Mouse (Mus musculus) 3134 (cell line): ENCODE measurements at regions not wholly inside any gene's neighbourhood (a gene's known extent, or its start where the extent isn't known, plus 50 kb on each side); places are given as distances from the start of the nearest gene placed in this dataset.

Experiments used
- DNase-seq: peaks from one replicate; pipeline ENCODE4 v3.0.0-alpha.2; 2011; ENCODE audit warnings: low spot score; ENCODE audit not compliant: insufficient read length; ENCODE audit errors: extremely low read depth

DNA sequence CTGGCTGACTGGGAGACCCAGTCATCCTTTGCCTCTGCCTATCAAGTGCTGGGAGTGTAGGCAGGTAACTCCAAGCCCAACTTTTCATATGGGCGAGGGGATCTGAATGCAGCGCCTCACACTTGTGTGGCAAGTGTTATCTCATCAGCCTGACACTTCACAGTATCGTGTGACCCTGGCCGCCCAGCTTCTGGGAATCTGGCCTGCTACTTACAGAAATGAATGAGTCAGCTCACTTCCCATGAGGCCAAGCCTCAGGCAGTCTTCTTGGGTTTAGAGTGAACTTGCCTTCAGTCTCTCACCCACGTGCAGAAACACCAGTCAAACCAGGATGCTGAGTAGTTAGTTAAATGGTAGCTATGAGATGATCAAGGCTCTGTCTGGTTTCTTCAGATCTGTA, 156.5 kb downstream of the En1 start:
- peak; percentile 63 for DNase-seq

DNA sequence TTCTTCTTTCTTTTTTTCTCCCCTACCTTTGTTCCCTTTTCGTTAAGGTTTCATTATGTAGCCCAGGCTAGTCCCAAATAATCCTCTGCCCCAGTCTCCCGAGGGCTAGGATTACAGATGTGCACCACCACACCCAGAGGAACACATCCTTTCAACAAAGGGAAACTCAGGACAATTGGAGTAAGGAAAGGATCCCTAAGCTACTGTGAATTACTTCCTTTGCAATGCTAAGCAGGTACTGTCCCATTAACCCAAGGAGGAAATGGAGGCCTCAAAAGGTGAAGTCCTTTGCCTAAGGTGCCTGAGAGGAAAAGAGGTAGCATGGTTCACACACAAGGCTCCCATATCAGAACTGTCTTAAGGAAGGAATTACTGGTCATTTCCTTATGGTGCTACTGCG, 157.2 kb downstream of the En1 start:
- DNase-seq: no peak

DNA sequence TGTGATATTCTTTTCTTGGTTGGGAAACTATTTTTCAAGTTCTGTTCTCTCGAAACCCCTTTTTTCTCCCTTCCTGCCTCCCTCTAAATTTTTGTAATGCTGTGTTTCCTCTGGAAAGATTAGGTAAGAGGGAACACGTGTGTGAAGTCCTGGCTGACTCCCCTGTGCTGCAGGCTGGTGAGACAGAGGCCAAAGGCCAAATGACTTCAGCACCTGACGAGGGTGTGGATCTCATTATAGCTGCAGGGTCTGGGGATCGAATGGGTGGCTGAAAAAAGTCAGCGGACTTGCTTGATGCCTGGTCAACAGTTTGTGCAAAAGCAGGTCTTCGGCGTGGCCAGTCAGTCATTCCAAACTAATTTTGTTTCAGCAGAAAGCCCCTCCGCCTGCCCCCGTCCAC, 159.1 kb downstream of the En1 start:
- DNase-seq: no peak

DNA sequence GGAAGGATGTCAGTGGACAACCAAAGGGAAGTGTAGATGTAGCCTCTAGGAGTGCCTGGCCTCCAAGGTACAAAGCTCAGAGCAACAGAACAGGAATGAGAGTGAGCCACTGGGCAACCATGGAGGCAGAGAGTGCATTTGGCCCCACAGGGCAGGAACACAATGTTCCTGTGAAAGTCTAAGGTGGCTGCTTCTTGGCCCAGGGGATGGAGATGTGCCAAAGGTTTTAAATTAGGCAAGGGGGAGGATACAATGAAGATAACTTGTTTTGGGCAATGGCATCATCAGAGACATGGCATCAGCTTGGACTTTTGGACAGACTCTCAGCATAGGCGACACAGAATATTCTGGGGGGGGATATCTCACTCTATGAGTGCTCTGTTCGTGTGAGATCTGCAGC, 160.3 kb downstream of the En1 start:
- DNase-seq: no peak

DNA sequence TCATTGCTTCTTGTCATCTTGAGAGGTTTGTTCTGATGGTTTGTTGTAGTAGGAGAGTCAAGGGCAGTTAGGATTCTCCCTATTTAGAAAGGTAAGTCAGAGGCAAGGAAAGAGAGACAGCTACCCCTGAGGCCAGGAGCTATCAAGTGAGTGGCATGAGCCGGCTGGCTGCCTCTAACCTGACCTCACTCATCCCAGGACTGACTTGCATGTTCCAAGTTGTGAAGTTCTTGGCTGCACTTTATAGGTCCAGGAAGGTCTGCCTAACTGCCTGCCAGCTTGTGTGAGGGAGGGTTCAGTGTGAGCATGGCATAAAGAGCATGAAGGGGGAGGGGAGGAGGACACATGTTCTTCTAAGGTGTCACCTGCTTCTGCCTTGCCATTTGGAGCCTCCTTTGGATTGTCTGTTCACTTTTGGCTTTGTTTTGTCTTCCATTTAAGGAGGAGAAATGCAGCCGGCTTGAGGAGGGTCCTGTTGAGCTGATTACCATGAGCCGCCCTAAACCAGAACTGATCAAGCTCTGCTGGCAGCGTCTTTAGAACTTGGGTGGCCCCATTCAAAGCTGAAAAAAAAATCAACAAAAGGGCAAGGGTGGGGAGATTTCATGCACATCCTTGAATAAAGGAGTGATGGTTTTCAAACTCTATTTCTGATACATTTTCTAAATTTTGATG, 160.8 kb downstream of the En1 start:
- DNase-seq: no peak

DNA sequence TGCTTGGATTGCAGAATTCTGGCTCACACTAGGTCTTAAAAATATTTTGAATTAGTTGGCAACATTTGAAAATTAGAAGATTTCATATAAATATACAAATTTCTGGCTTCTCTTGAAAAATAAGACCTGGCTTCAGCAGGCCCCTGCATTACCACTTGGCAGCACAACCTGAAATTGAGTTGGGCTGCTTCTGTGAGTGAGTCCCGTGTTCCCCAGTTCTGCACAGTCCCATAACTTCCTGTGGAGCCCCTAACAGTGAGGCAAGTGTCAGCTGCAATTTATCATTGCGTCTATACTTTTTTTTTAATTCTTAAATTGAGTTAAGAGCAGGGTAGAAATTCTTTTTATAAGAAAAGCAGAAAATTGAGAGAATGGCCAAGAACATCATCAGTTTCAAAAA, 164.8 kb downstream of the En1 start:
- DNase-seq: no peak

DNA sequence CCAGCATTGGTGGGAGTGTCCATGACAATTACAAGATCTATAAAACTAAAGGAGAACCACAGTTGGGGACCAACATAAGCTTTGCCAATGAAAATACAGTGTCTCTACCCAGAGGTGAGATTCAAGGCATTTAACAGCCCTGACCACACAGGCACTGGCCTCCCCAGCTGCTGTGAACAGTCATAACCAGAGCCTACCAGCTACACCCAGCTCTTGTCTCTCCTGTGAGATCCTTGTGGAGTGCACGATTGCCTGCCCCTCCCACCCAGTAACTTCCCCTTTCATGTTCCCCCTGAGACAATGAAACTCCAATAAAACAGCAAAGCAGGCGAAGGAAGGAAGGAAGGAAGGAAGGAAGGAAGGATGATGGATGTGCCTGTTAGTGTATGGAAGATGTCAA, 169.1 kb downstream of the En1 start:
- DNase-seq: no peak

DNA sequence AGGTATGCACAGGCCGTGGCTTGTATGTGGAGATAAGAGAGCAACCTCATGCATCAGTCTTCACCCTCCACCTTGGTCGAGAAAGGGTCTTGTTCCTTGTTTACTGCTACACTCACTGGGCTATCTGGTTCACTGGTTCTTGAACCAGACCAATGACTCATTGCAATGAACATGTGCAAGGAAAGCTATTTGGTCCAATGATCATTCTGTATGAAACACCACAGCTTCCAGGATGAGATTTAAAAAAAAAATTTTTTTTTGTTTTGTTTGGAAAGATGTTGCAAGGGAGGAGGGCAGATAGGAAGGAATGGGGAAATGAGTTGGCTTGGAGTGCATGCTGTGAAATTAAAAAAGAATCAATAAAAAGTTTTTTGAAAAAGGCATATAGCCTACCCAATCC, 174.7 kb downstream of the En1 start:
- DNase-seq: no peak

DNA sequence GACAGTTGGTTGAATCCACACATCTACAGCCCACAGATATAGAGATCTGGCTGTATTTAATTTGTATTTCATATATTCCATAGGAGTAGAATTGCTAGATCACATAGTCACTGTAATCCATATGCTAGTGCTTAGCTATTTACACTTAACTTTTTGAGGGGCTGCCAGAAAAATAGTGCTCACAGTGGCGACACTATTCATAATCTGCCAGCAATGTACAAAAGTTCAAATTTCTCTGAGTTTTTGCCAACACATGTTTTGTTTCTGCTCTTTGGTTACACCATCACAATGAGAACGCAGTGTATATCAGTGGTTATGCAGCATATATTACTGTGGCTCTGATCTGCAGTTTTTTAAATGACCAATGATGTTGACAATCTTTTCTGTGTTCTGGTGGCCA, 175.2 kb downstream of the En1 start:
- no peak for DNase-seq

DNA sequence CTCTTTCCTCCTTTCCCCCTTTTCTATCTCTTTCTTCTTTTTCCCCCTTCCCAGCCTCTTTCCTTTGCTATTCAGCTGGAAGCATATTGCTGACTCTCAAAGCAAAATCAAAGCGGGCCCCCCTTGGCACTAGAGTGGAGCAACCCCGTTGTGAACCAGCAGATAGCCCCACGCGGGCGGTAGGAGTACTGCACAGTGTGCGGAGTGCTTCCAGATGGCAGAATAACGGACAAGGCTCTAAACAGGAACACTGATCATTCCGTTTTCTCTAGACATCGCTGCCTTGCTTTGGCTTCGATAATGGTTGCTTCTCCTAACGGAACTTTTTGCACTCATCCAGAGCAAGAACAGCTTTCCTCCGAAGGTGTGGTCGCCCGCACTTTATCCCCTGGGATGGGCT, 193.0 kb downstream of the En1 start:
- no peak for DNase-seq

DNA sequence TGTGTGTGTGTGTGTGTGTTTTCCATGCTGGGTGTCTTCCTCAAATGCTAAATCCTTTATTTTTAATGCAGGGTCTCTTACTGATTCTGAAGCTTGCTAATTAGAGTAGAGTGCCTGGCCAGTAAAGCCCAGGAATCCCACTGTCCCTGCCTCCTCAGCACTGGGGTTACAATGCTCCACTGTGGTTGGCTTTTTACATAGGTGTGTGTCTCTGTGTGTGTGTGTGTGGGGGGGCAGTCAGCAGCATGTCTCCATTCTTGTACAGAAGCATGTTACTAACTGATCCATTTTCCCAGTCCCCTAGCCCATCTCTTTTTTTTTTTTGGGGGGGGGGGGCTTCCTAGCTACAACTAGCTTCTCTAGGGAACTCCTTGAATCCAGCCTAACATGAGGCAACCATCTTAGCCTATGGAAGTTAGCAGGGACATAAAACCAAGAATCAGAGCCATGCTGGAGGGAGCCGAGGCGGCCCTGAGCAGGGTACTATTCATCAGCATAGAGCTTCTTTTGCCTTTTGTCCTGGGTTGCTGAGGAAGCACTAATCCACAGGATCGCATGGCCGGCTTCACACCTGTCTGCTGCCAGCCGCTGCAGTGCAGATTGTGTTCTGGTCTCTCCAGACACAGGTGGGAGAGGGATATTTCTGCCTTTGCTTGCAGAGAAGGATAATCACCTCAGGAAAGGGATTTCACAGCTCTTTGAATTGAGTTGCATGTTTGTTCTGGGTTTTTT, 199.2 kb downstream of the En1 start:
- no peak for DNase-seq

DNA sequence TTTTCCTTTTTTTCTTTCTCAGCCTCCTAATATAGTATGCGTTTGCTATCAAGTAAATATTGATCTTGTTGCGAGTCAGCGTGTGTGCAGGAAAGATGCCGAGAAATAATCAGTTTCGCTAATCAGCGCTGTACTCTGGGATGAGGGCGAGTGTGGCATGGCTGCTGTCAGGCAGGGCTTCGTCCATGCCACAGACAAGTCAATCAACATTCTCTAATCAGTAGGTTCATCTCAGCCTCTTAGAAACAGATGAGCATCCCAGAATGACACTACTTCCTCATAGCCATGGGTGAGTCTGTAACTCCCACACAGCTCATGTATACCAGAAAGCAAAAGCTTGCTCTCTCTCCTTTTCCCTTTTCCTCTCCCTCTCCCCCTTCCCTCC, 199.8 kb downstream of the En1 start:
- DNase-seq: no peak

DNA sequence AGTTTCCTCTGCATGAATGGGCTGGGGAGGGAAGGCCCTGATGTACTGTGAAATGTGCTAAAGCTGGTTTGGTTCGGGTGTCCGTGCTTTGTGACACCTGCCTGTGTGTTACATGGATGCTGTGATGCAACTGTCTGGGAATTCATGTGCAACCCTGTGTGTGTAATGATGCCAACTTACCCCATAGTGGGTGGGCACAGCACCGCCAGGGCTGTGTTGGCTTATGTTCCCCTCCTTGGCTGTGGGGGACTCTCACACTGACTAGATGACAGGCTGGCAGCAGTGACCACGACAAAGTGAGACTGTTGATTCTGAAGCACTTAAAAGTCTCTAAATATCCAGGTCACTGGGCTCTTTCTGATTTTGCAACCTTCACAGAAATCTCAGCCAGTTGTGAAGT, 212.2 kb downstream of the En1 start:
- DNase-seq: no peak

DNA sequence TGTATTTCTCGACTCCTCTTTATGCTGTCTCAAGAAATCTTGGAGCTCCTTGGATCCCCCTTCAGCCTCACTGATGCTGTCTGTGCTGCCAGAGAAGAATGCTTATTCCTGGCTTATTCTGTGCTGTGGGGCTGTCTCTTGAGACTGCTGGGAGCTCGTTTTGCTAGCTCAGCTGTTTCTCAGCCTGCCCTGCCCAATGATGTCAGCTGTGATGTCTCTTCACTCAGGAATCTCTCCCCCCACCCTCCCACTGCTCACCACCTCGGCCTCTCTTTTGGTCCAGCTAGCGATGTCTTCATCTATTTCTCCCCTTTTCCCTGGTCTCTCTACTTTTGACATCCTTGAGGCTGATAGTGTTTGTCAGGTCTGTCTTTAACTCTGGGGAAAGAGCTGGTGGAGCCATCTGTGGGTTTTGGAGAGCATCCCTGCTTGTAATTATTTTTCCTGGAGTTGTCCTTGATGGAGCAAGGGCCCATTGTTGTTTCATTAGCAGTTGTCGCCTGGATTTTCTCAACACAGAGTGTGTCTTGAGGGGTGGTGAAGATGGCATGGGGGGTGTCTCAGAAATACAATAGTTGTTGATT, 214.1 kb downstream of the En1 start:
- DNase-seq: no peak

DNA sequence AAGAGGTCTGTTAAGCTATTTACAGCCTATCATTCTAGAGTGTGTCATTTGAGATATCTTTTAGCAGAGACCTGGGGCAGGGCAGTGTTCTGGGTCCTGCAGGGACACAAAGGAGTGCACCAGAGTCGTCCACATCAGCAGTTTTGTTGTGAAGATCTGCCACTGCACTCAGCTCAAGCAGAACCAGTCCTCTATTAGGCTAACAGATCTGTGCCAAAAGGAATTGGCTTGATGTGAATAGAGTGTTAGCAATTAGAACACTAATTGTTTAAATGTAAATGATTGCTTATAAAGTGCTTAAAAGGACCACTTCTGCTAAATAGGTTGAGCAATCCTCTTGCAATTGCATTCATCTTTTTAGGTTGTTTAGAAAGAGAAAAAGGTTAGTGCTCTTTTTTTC, 215.3 kb downstream of the En1 start:
- no peak for DNase-seq

DNA sequence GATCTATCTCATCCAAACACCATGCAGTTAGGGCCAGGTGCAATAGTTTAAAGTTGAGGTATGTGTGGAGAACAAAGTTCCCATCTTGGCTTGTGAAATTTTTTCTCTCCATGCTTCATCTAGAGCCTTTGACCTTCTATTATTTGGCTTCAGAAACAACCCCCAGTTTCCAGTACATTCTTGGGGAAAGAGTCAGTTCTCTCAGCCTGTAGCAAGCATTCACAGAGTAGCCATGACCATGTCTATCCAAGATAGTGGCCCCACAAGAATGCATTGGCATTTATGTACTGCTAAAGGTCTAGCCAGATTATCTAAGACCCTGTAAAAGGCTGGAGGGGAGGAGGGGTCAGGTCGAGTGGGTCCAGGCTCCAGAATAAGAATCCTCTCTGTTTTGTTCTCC, 229.8 kb downstream of the En1 start:
- DNase-seq: no peak

DNA sequence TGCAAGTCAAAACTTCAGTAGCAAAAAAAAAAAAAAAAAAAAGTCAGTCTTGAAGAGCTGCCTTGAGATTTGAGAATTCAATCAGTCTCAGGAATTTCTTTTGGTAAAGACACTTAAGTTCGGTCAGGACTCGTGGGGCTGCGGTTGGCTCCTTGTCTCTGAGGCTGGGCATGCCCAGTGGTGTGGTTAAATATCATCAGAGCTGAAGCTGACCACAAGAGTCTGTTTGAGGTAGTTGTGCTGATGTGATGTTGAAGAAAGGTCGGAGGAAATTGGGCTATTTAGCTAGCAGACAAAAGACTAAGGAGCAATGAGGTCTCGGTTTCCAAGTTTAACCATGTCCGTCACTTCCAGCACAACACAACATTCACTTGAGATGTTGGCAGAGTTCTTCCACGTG, 240.4 kb downstream of the En1 start:
- no peak for DNase-seq

DNA sequence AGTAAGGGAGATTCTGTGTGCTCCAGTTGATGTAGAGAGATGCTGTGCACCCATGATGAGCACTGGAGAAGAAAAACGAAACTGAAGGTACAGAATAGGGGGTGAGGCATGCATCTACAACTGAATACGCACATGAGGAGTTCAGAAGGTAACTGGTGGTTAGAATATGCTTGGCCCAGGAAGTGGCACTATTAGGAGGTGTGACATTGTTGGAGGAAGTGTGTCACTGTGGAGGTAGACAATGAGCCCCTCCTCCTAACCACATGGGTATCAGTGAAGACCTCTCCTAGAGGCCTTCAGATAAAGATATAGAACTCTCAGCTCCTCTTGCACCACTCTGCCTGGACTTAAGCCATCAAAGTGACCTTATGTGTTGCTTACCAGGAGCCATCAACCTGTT, 243.9 kb downstream of the En1 start:
- no peak for DNase-seq

DNA sequence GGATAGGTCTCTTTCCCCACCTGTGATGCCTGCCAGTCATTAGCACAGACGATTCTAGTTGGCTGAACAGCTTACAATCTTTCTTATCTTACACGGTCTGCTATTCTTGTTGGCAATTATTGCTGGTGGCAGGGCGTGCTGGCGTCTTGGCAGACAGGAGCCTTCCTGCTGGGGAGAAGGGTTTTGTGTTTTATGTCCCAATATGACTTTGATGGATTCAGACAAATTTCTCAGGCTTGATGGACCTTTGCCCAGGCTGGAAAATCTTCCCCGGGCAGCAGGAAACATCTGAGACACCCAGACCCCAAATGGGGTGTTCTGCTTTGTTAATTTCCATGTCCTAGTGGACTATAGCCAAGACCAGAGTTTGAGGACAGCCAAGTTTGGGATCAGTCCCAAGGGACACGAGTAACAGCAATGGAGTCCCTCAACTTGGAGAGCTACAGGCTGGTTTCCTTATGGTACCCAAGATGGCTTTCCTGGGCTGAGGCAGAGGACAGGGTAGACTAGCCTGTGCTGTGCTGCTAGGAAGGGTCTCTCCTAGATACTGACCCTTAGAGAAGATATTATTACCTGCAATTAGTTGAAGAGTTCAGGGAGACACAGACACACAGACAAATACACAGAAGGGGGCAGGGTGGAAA, 249.8 kb downstream of the En1 start:
- DNase-seq: no peak

DNA sequence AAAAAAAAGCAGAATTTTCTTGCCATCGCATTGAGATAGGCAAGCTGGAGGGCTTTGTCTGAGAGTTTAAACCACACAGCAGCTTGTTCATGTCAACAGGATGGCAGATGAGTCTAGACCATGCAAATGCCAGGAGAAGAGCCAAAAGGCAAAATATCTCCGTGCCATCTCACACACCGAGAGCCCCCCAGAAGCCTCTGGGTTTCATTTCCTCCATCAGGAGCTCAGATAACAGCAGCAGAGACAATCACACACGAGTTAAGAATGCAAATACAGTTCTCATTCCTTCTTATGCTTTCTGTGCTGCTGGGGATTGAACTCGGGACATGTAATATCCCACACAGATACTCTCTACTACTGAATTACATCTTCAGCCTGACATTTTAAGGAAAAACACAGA, 255.3 kb downstream of the En1 start:
- DNase-seq: no peak

DNA sequence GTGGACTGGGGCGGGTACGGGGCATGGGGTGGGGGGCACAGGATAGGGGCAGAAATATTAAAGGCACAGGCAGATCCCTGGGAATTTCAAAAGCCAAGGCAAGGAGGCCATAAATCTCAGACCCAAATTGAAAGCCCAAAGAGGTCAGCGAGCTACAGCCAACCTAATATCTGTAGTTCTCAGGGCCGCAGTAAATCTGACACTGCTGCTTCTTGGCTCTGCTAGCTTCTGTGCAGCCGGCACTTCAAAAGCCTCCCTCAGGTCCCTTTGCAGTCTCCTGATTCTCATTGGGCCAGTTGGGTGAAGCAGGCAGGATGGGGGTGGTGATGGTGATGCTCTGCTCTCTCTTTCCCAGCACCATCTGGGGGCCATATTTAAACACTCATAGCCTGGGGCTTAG, 257.3 kb downstream of the En1 start:
- no peak for DNase-seq

DNA sequence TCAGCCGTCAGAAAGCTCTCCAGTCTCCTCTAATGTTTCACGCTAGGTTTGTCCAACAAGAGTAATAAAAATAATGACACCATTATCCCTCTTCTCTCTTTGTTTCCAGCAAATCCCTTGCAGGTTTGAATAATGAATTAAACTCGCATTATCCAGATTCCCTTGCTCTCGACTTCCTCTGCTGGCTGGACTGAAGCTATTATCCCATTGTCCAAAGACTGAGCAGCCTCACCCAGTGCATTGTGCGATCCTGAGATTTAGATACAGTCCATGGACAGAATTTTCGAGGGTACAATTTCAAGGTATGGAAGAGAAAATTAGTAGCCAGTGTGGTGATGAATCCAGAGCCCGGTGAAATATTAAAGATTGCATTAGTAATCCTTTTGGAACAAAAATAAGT, 270.3 kb downstream of the En1 start:
- DNase-seq: no peak
